Mouse (Mus musculus): Measurements from ENCODE around the gene Brsk1. TPM values are rescaled to one million over a fixed set of nuclear protein-coding genes. Genes with fewer than 3 reads are reported as not detected.

The Brsk1 gene
- polyA plus RNA-seq (2011; ENCODE audit: insufficient read length, low read depth, missing spikeins), result 11.3 and 15.1 TPM in 2 replicates

GRCm38 (mm10) chr7:4690387-4690786 is at the start of gene Brsk1:
TSS of gene Brsk1 (plus strand) at chr7:4690604.
- peak within 1 kb of the TSS; percentile 60 for H3K4me3 ChIP-seq (ENCODE audit: insufficient read depth, low read length)
- TF ChIP-seq POLR2A (IDR thresholded peaks at IDR 0.05; ENCODE audit: low read depth, low read length) (no peak), CTCF (IDR thresholded peaks at IDR 0.05; ENCODE audit: borderline replicate concordance, insufficient read depth, low read length) (no peak)
- no peaks in the 10 kb centered on the region for H3K4me1 ChIP-seq (ENCODE audit: control insufficient read depth, insufficient read depth, low read length)
- H3K27ac ChIP-seq (ENCODE audit: insufficient read depth, low read length), result no peak within 1 kb of the TSS

- H3K27ac ChIP-seq (ENCODE audit: insufficient read depth, low read length), result no peak overlapping the region
- H3K4me1 ChIP-seq (ENCODE audit: control insufficient read depth, insufficient read depth, low read length), result no peaks in the 10 kb centered on the region
- H3K4me3 ChIP-seq (ENCODE audit: insufficient read depth, low read length), result no peak overlapping the region
- TF ChIP-seq CTCF (IDR thresholded peaks at IDR 0.05; ENCODE audit: borderline replicate concordance, insufficient read depth, low read length) (peak; percentile 18; the same call in 1 of the 2 replicates), POLR2A (IDR thresholded peaks at IDR 0.05; ENCODE audit: low read depth, low read length) (no peak)
Measured at GRCm38 (mm10) chr7:4641155-4641554, 49.2 kb upstream of the Brsk1 start.

- Histone ChIP-seq H3K4me1 (ENCODE audit: control insufficient read depth, insufficient read depth, low read length) (no peaks in the 10 kb centered on the region), H3K27ac (ENCODE audit: insufficient read depth, low read length) (no peak overlapping the region), H3K4me3 (ENCODE audit: insufficient read depth, low read length) (no peak overlapping the region)
- TF ChIP-seq CTCF (IDR thresholded peaks at IDR 0.05; ENCODE audit: borderline replicate concordance, insufficient read depth, low read length) (no peak), POLR2A (IDR thresholded peaks at IDR 0.05; ENCODE audit: low read depth, low read length) (no peak)
Measured at GRCm38 (mm10) chr7:4641956-4642355, 48.4 kb upstream of the Brsk1 start.

- no peaks in the 10 kb centered on the region for H3K4me1 ChIP-seq (ENCODE audit: control insufficient read depth, insufficient read depth, low read length)
- no peak overlapping the region for H3K4me3 ChIP-seq (ENCODE audit: insufficient read depth, low read length)
- TF ChIP-seq POLR2A (IDR thresholded peaks at IDR 0.05; ENCODE audit: low read depth, low read length), result no peak
- no peak for TF ChIP-seq CTCF (IDR thresholded peaks at IDR 0.05; ENCODE audit: borderline replicate concordance, insufficient read depth, low read length)
- H3K27ac ChIP-seq (ENCODE audit: insufficient read depth, low read length), result no peak overlapping the region
Measured at GRCm38 (mm10) chr7:4643225-4643624, 47.2 kb upstream of the Brsk1 start.

- Histone ChIP-seq H3K4me3 (ENCODE audit: insufficient read depth, low read length) (no peak overlapping the region), H3K27ac (ENCODE audit: insufficient read depth, low read length) (no peak overlapping the region), H3K4me1 (ENCODE audit: control insufficient read depth, insufficient read depth, low read length) (no peaks in the 10 kb centered on the region)
- no peak for TF ChIP-seq POLR2A (IDR thresholded peaks at IDR 0.05; ENCODE audit: low read depth, low read length)
- no peak for TF ChIP-seq CTCF (IDR thresholded peaks at IDR 0.05; ENCODE audit: borderline replicate concordance, insufficient read depth, low read length)
Measured at GRCm38 (mm10) chr7:4646806-4647205, 43.6 kb upstream of the Brsk1 start.

DNA sequence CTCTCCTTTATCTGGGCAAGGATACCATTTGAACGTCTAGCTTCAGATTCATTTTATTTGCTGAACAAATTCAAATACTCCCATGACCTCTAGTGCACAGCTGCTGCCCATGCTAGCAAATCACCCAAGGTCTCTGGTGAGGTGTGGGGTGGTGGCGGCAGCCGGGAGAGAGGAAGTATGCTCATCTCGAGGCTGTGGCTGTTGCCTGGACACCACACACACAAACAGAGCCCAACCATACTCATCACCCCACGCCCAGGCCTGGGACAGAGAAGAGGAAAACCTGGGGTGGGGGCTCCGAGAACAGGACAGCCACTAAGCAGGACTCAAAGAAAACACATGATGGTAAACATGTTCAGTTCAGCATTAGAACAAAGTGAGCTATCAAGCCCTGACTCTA is 43.1 kb upstream of the Brsk1 start:
- Histone ChIP-seq H3K4me1 (ENCODE audit: control insufficient read depth, insufficient read depth, low read length) (no peaks in the 10 kb centered on the region), H3K27ac (ENCODE audit: insufficient read depth, low read length) (no peak overlapping the region), H3K4me3 (ENCODE audit: insufficient read depth, low read length) (no peak overlapping the region)
- TF ChIP-seq CTCF (IDR thresholded peaks at IDR 0.05; ENCODE audit: borderline replicate concordance, insufficient read depth, low read length), result no peak
- TF ChIP-seq POLR2A (IDR thresholded peaks at IDR 0.05; ENCODE audit: low read depth, low read length), result no peak

GRCm38 (mm10) chr7:4647992-4648391 is 42.4 kb upstream of the Brsk1 start:
- Histone ChIP-seq H3K4me1 (ENCODE audit: control insufficient read depth, insufficient read depth, low read length) (no peaks in the 10 kb centered on the region), H3K27ac (ENCODE audit: insufficient read depth, low read length) (no peak overlapping the region), H3K4me3 (ENCODE audit: insufficient read depth, low read length) (no peak overlapping the region)
- no peak for TF ChIP-seq CTCF (IDR thresholded peaks at IDR 0.05; ENCODE audit: borderline replicate concordance, insufficient read depth, low read length)
- TF ChIP-seq POLR2A (IDR thresholded peaks at IDR 0.05; ENCODE audit: low read depth, low read length), result no peak

DNA sequence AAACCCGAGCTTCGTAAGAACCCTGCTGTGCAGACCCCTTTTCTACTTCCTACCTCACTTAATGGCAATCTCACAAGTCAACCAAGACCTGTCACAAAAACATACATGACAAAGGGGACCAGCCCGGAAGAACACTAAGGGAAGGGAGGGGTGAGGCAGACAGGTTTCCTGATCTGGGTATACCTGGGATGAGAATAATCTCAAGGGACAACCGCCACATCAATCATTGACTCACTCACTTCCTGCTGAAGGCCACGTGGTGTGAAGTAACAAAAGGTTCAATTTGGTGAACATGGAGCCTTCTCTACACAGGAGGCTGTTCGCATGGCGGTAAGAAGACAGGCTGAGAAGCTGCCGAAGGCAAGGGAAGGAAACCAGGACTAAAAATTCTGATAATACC is 38.8 kb upstream of the Brsk1 start:
- no peak overlapping the region for H3K4me3 ChIP-seq (ENCODE audit: insufficient read depth, low read length)
- TF ChIP-seq CTCF (IDR thresholded peaks at IDR 0.05; ENCODE audit: borderline replicate concordance, insufficient read depth, low read length) (no peak), POLR2A (IDR thresholded peaks at IDR 0.05; ENCODE audit: low read depth, low read length) (no peak)

GRCm38 (mm10) chr7:4652726-4653125 is 37.7 kb upstream of the Brsk1 start:
- TF ChIP-seq CTCF (IDR thresholded peaks at IDR 0.05; ENCODE audit: borderline replicate concordance, insufficient read depth, low read length) (no peak), POLR2A (IDR thresholded peaks at IDR 0.05; ENCODE audit: low read depth, low read length) (no peak)
- Histone ChIP-seq H3K4me3 (ENCODE audit: insufficient read depth, low read length) (no peak overlapping the region), H3K4me1 (ENCODE audit: control insufficient read depth, insufficient read depth, low read length) (peaks cover 5% of the 10 kb centered on the region; the same call in 1 of the 2 replicates), H3K27ac (ENCODE audit: insufficient read depth, low read length) (no peak overlapping the region)

More for the DNA sequence above, 38.8 kb upstream of the Brsk1 start:
- Histone ChIP-seq H3K4me1 (ENCODE audit: control insufficient read depth, insufficient read depth, low read length) (no peaks in the 10 kb centered on the region), H3K27ac (ENCODE audit: insufficient read depth, low read length) (no peak overlapping the region)

- peaks cover 5% of the 10 kb centered on the region; the same call in 1 of the 2 replicates for H3K4me1 ChIP-seq (ENCODE audit: control insufficient read depth, insufficient read depth, low read length)
- no peak overlapping the region for H3K4me3 ChIP-seq (ENCODE audit: insufficient read depth, low read length)
- TF ChIP-seq CTCF (IDR thresholded peaks at IDR 0.05; ENCODE audit: borderline replicate concordance, insufficient read depth, low read length), result no peak
- TF ChIP-seq POLR2A (IDR thresholded peaks at IDR 0.05; ENCODE audit: low read depth, low read length), result no peak
- H3K27ac ChIP-seq (ENCODE audit: insufficient read depth, low read length), result no peak overlapping the region
Measured at GRCm38 (mm10) chr7:4653351-4653750, 37.1 kb upstream of the Brsk1 start.

Data from embryonic fibroblast, embryonic 13.5 days (primary cell).